Mouse (Mus musculus) olfactory bulb, adult 2 months (tissue): Measurements from ENCODE around the gene Il18r1.

Source experiments
- CTCF ChIP-seq: fragments of 200-500 bp; IDR thresholded peaks from 2 replicates; pipeline ENCODE4 v1.5.1; 2012; ENCODE audit warnings: low read depth, mild to moderate bottlenecking, low read length, moderate library complexity; ENCODE audit not compliant: insufficient read depth
- POLR2A ChIP-seq: fragments of 200-500 bp; IDR thresholded peaks from 2 replicates; pipeline ENCODE4 v1.6.1; 2012; ENCODE audit warnings: mild to moderate bottlenecking, low read depth, low read length, moderate library complexity; ENCODE audit not compliant: insufficient read depth

- TF ChIP-seq POLR2A (no peak), CTCF (no peak)
These were observed 14.2 kb downstream of the Il18r1 start for GRCm38 (mm10) chr1:40479505-40479923.
